Mouse (Mus musculus) liver, embryonic 11.5 days (tissue): ENCODE measurements around the gene Dis3l2. TPM values are rescaled to one million over a fixed set of nuclear protein-coding genes. Genes with fewer than 3 reads are reported as not detected.
A peak's percentile ranks its signal among the peaks of the same experiment; 100 is the strongest.

Experiments used
- ATAC-seq: fragments of 200-750 bp; cut with Nextera tagmentation; replicated peaks from 2 replicates; pipeline ENCODE4 v1.8.0; 2017; ENCODE audit warnings: moderate number of reproducible peaks, mild to moderate bottlenecking, moderate TSS enrichment, moderate library complexity; ENCODE audit not compliant: low FRiP score
- DNase-seq: peaks from one replicate; pipeline ENCODE4 v3.0.0-alpha.2; 2017; ENCODE audit warnings: low spot score
- H3K27ac ChIP-seq: fragments of 300-500 bp; sonication (generic); 2 replicates; pipeline ENCODE4 v1.5.1; 2014; ENCODE audit warnings: mild to moderate bottlenecking, low read depth, low read length, control low read depth
- H3K27me3 ChIP-seq: fragments of 300-500 bp; sonication (generic); replicated peaks from 2 replicates; pipeline ENCODE4 v1.6.1; 2014; ENCODE audit warnings: low read length, mixed read lengths; ENCODE audit not compliant: control insufficient read depth, insufficient read depth
- H3K36me3 ChIP-seq: fragments of 300-500 bp; sonication (generic); 2 replicates; pipeline ENCODE4 v1.6.1; 2014; ENCODE audit warnings: mild to moderate bottlenecking, low read length, moderate library complexity, mixed read lengths; ENCODE audit not compliant: control insufficient read depth, insufficient read depth
- H3K4me1 ChIP-seq: fragments of 300-500 bp; sonication (generic); replicated peaks from 2 replicates; pipeline ENCODE4 v1.6.1; 2014; ENCODE audit warnings: low read length, mixed read lengths; ENCODE audit not compliant: control insufficient read depth, insufficient read depth
- H3K4me2 ChIP-seq: fragments of 300-500 bp; sonication (generic); 2 replicates; pipeline ENCODE4 v1.6.1; 2014; ENCODE audit warnings: mild to moderate bottlenecking, control low read depth, moderate library complexity
- H3K4me3 ChIP-seq: fragments of 300-500 bp; sonication (generic); 2 replicates; pipeline ENCODE4 v1.5.1; 2014; ENCODE audit warnings: low read depth, low read length, control low read depth
- H3K9ac ChIP-seq: fragments of 300-500 bp; sonication (generic); 2 replicates; pipeline ENCODE4 v1.6.1; 2014; ENCODE audit warnings: low read depth, low read length, control low read depth
- H3K9me3 ChIP-seq: fragments of 300-500 bp; sonication (generic); 2 replicates; pipeline ENCODE4 v1.6.1; 2016; ENCODE audit warnings: low read length, inconsistent platforms, mixed read lengths; ENCODE audit not compliant: control insufficient read depth
- WGBS: fragments of 180-500 bp; shearing (Covaris S2); extraction: QIAGEN DNeasy Blood & Tissue Kit; methylation state at CpG from one replicate; pipeline ENCODE4 v1.1.7; 2014; 5-methylcytosine and 5-hydroxymethylcytosine counted together
- polyA plus RNA-seq: library from polyadenylated mRNA; unstranded; fragments of >200 nt; fragmentation: Nextera tagmentation; extraction: Ambion mirVana; gene quantifications from 2 replicates; pipeline ENCODE4 v1.2.1, GENCODE M21; 2014

The Dis3l2 gene
- polyA plus RNA-seq, result 20.2 and 21.2 TPM in 2 replicates

DNA sequence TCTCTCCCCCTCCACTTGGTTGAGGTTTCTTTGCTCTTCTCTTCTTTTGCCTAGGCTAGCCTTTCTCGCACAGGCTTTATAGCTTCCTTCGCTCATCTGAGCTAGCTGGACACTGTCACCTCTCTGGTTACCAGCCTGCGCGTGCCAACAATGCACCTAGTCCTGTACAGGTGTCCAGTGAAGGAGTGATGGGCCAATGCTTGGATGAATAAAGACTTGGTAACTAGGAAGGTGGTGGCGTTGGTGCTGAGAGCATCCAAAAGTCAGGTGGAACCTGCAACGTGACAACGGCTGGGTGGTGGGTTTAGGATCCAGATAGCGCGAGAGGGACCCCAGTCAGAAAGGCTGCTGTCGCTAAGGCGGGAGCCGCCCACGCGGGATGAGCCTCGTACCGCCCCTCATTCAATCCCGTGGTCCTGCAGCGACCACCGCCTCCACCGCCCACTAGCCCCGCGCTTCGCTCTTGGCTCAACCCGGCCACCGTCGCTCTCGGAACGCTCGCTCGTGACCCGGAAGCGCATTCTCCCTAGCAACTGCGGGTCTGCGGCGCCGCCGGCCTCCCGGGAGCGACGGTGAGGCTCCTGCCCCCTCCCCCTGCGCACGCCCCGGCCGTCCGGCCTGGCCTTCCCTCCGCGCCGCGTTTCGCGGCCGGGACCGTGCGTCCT lies at the start of gene Dis3l2:
Dis3l2 (plus strand) TSS at position 509 of the 665 bp plus-strand sequence.
- Histone ChIP-seq H3K9me3 (no peaks in the 10 kb centered on the region), H3K4me1 (peaks cover 17% of the 10 kb centered on the region), H3K4me2 (peak within 1 kb of the TSS; percentile 80), H3K4me3 (peak within 1 kb of the TSS; percentile 94), H3K9ac (peak within 1 kb of the TSS; percentile 92), H3K36me3 (no peaks in the 10 kb centered on the region), H3K27me3 (no peaks in the 10 kb centered on the region), H3K27ac (peak within 1 kb of the TSS; percentile 86)
- WGBS, result 4% methylated on average over 40 of the region's 54 CpGs
- ATAC-seq (peak; percentile 86), DNase-seq (peak; percentile 89)

DNA sequence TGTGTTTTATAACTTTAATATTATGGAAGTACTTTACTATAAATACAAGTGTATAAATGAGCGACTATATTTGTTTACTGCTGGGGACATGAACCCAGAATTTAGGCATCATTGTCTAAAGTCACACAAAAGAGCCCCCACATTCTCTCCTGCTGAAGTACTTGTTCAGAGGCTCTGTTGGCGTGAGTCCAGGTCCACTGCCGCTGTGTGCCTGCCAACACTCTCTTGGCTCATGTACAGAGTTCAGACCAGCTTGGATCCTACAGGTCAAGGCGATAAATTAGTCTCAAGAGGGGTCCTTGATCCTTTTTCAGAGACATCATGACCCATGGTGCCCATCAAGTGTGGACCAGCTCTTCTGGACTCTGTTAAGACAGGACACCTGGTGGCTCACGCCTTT lies 46.5 kb upstream of the Dis3l2 start:
- no peak overlapping the region for H3K27ac ChIP-seq
- H3K9ac ChIP-seq, result no peak overlapping the region
- no peak overlapping the region for H3K4me2 ChIP-seq
- 85% methylated on average over 5 of the region's 5 CpGs for WGBS
- no peak overlapping the region for H3K4me3 ChIP-seq
- peaks cover 2% of the 10 kb centered on the region; the same call in 1 of the 2 replicates for H3K27me3 ChIP-seq
- H3K4me1 ChIP-seq, result no peaks in the 10 kb centered on the region
- DNase-seq (no peak), ATAC-seq (no peak)
- H3K9me3 ChIP-seq, result no peaks in the 10 kb centered on the region
- H3K36me3 ChIP-seq, result no peaks in the 10 kb centered on the region

- H3K36me3 ChIP-seq, result no peaks in the 10 kb centered on the region
- no peak overlapping the region for H3K4me3 ChIP-seq
- H3K9me3 ChIP-seq, result no peaks in the 10 kb centered on the region
- peaks cover 32% of the 10 kb centered on the region for H3K27me3 ChIP-seq
- H3K9ac ChIP-seq, result no peak overlapping the region
- H3K27ac ChIP-seq, result no peak overlapping the region
- H3K4me2 ChIP-seq, result no peak overlapping the region
- 70% methylated on average over 2 of the region's 2 CpGs for WGBS
- no peak for ATAC-seq
- DNase-seq, result no peak
- peaks cover 5% of the 10 kb centered on the region; the same call in 1 of the 2 replicates for H3K4me1 ChIP-seq
Measured at GRCm38 (mm10) chr1:86665091-86665490, 38.5 kb upstream of the Dis3l2 start.

GRCm38 (mm10) chr1:86669552-86670273 lies 33.9 kb upstream of the Dis3l2 start:
- Histone ChIP-seq H3K4me3 (peak overlapping the region; percentile 49), H3K27ac (no peak overlapping the region), H3K4me2 (peak overlapping the region; percentile 86), H3K9ac (no peak overlapping the region), H3K27me3 (peaks cover 59% of the 10 kb centered on the region), H3K36me3 (no peaks in the 10 kb centered on the region), H3K4me1 (peaks cover 12% of the 10 kb centered on the region; the same call in 1 of the 2 replicates), H3K9me3 (no peaks in the 10 kb centered on the region)
- WGBS, result 1% methylated on average over 44 of the region's 44 CpGs
- DNase-seq (peak; percentile 65), ATAC-seq (peak; percentile 45; the same call in 1 of the 2 replicates)

GRCm38 (mm10) chr1:86670279-86671038 lies 33.1 kb upstream of the Dis3l2 start, which contains the start of gene Nppc:
Nppc (minus strand) TSS chr1:86670571.
- peak within 1 kb of the TSS; percentile 86 for H3K4me2 ChIP-seq
- ATAC-seq, result peak; percentile 82
- no peak within 1 kb of the TSS for H3K27ac ChIP-seq
- 5% methylated on average over 59 of the region's 59 CpGs for WGBS
- peaks cover 59% of the 10 kb centered on the region for H3K27me3 ChIP-seq
- no peak within 1 kb of the TSS; the same call in 1 of the 2 replicates for H3K9ac ChIP-seq
- no peaks in the 10 kb centered on the region for H3K9me3 ChIP-seq
- DNase-seq, result peak; percentile 71
- peak within 1 kb of the TSS; percentile 49 for H3K4me3 ChIP-seq
- H3K4me1 ChIP-seq, result peaks cover 12% of the 10 kb centered on the region; the same call in 1 of the 2 replicates
- no peaks in the 10 kb centered on the region for H3K36me3 ChIP-seq

DNA sequence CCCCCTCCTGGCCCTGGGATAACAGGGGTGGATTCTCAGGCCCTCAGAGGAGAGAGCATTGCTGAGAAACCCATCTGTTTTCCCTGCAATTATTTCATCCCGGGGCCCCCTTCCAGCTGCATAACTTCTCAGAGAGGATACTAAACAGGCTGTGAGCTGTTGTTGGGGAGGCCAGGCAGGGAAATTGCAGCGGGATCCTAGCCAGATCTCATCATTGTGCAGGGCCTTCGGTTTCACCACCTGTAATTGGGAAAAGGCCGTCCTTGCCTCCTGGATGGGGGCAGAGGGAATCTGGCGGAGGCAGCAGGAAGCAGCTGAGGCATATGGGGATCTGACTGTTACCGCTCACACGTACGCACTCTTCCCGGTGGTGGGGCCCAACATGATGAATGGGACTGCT lies 29.2 kb upstream of the Dis3l2 start:
- peaks cover 12% of the 10 kb centered on the region; the same call in 1 of the 2 replicates for H3K4me1 ChIP-seq
- no peak overlapping the region for H3K27ac ChIP-seq
- no peak overlapping the region for H3K9ac ChIP-seq
- no peak overlapping the region for H3K4me3 ChIP-seq
- no peak for DNase-seq
- no peaks in the 10 kb centered on the region for H3K36me3 ChIP-seq
- no peak overlapping the region for H3K4me2 ChIP-seq
- H3K9me3 ChIP-seq, result no peaks in the 10 kb centered on the region
- peaks cover 36% of the 10 kb centered on the region for H3K27me3 ChIP-seq
- 62% methylated on average over 9 of the region's 9 CpGs for WGBS
- ATAC-seq, result no peak

DNA sequence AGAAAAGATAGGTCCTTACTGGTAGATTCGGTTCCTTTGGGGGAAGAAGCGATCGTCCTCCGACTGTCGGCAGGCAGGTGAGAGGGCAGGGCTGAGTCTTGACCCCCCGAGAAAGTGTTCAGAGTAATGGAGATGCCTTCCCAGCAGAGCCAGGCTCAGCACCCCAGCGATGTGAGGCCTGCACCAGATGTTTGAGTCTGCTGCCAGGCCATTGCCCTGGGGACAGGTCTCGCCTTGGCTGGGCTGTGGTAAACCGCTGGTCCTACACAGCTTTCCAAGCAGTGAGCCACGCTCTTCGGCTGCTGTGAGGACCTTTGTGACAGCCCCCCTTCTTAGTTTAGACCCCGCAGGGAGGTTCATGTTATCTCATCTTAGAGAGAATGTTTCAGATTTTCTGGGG lies 28.5 kb upstream of the Dis3l2 start:
- ATAC-seq (no peak), DNase-seq (no peak)
- H3K4me3 ChIP-seq, result no peak overlapping the region
- H3K27ac ChIP-seq, result no peak overlapping the region
- H3K4me2 ChIP-seq, result no peak overlapping the region
- 87% methylated on average over 12 of the region's 12 CpGs for WGBS
- H3K9me3 ChIP-seq, result no peaks in the 10 kb centered on the region
- no peaks in the 10 kb centered on the region for H3K36me3 ChIP-seq
- peaks cover 7% of the 10 kb centered on the region; the same call in 1 of the 2 replicates for H3K4me1 ChIP-seq
- peaks cover 28% of the 10 kb centered on the region for H3K27me3 ChIP-seq
- no peak overlapping the region for H3K9ac ChIP-seq

- no peak overlapping the region for H3K4me2 ChIP-seq
- no peak overlapping the region for H3K9ac ChIP-seq
- H3K27ac ChIP-seq, result no peak overlapping the region
- H3K4me3 ChIP-seq, result no peak overlapping the region
- H3K36me3 ChIP-seq, result no peaks in the 10 kb centered on the region
- H3K27me3 ChIP-seq, result peaks cover 6% of the 10 kb centered on the region; the same call in 1 of the 2 replicates
- ATAC-seq (no peak), DNase-seq (no peak)
- WGBS, result 79% methylated on average over 3 of the region's 3 CpGs
- no peaks in the 10 kb centered on the region for H3K9me3 ChIP-seq
- no peaks in the 10 kb centered on the region for H3K4me1 ChIP-seq
Measured at GRCm38 (mm10) chr1:86677624-86678023, 26.0 kb upstream of the Dis3l2 start.
